ENCODE assay signal across 10 mouse cellular contexts in the genomic region with DNA sequence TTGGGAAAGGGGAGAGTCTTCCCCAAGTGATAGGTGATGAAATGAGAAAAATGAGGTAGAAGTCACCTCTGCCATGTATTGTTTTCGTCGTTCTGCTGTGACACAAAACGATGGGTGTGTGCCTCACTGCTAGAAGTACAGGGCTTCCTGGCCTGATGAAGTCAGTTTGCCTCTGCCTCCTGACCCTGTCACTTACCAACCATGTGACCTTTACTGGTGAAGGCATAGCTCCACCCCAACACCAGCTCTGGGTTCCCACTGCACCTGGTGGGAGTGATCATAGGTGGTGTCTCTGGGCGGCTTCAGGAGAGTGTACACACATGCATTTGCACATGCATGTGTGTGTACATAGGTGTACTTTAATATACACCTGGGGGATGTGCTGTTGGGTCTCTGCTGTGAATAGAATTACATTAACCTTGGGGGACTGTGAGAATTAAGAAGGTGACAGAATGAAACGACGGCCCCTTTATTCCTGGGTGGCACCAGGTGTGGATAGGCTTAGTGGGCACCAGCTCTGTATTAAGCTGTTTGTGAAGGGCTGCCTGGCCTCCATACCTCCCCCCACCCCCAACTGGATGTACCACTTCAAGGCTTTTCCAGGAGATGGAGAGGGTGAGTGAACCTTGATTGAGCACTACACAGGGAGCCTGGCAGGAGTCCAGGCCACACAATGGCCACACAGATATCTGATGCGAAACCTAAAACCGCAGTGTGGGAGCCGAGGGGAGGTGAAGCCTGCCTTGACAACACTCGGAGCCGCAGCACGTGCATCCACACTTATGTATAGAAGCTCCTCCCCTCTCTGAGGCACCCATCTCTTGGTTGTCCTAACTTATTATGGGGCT.
DNase-seq lines count a peak whose midpoint lies in the region; ATAC-seq and TF ChIP-seq lines count a peak whose summit lies in the region.
"Had no signal": no experiment of that assay in that cellular context is flagged by ENCODE, and none has a peak within 500 bp of the region (broad histone marks: within the 10 kb centered on the region; RNA-seq: fewer than 3 reads in every experiment).

No protein-coding gene starts in this region.

- TF ChIP-seq POLR2A in kidney, adult 2 months (IDR thresholded peaks at IDR 0.05; ENCODE audit: low read depth, low read length), result no peak

- peak; percentile 76 for ATAC-seq in kidney, embryonic 16.5 days (ENCODE audit: low FRiP score, low TSS enrichment)
- ATAC-seq in lung, embryonic 15.5 days (ENCODE audit: borderline replicate concordance, extremely low read depth, low FRiP score, low TSS enrichment), result peak; percentile 85

- H3K9me3 ChIP-seq in kidney, embryonic 16.5 days (ENCODE audit: low read length), result no peaks in the 10 kb centered on the region; the same call in 1 of the 2 replicates
- H3K9me3 ChIP-seq in lung, embryonic 15.5 days, result no peaks in the 10 kb centered on the region

- H3K36me3 ChIP-seq in kidney, embryonic 16.5 days (ENCODE audit: insufficient read depth, low read length), result no peaks in the 10 kb centered on the region
- no peaks in the 10 kb centered on the region for H3K36me3 ChIP-seq in kidney, adult 2 months (ENCODE audit: control insufficient read depth, insufficient read depth, low read length)
- H3K36me3 ChIP-seq in lung, embryonic 15.5 days, result no peaks in the 10 kb centered on the region

- DNase-seq in embryo, embryonic 11 days, result peak; percentile 33
- DNase-seq in embryo, embryonic 10 days (ENCODE audit: low spot score), result no peak
- DNase-seq in kidney, adult 2 months, result no peak
- peak; percentile 21 for DNase-seq in R1 (ENCODE audit: low read depth, low spot score)
- DNase-seq in urinary bladder, postnatal 36 days (ENCODE audit: low spot score in 2 of 2), result no peak
- no peak for DNase-seq in gastrocnemius, postnatal 4 days (ENCODE audit: low spot score in 2 of 2)
- DNase-seq: right cerebral cortex, postnatal 14 days; thymus, postnatal 36 days had no signal

- H3K27ac ChIP-seq in kidney, embryonic 16.5 days (ENCODE audit: low read length), result no peak overlapping the region
- no peak overlapping the region for H3K27ac ChIP-seq in kidney, adult 2 months (ENCODE audit: insufficient read depth, low read depth, low read length)
- H3K27ac ChIP-seq in lung, embryonic 15.5 days, result no peak overlapping the region

- no peak for TF ChIP-seq CTCF in kidney, adult 2 months (conservative IDR thresholded peaks at IDR 0.05; ENCODE audit: insufficient read depth, insufficient read length, low read depth, low read length)

- no peak overlapping the region for H3K9ac ChIP-seq in kidney, embryonic 16.5 days (replicated peaks; ENCODE audit: low read length)
- H3K9ac ChIP-seq in lung, embryonic 15.5 days, result no peak overlapping the region

- H3K4me1 ChIP-seq in kidney, embryonic 16.5 days (ENCODE audit: insufficient read depth, low read length), result no peaks in the 10 kb centered on the region
- H3K4me1 ChIP-seq in kidney, adult 2 months (ENCODE audit: control insufficient read depth, insufficient read depth, low read length), result no peaks in the 10 kb centered on the region
- peaks cover 15% of the 10 kb centered on the region for H3K4me1 ChIP-seq in lung, embryonic 15.5 days

- H3K4me2 ChIP-seq in kidney, embryonic 16.5 days (replicated peaks; ENCODE audit: low read depth, low read length), result no peak overlapping the region
- no peak overlapping the region for H3K4me2 ChIP-seq in lung, embryonic 15.5 days

- H3K4me3 ChIP-seq in kidney, embryonic 16.5 days (ENCODE audit: low read length), result no peak overlapping the region
- H3K4me3 ChIP-seq in kidney, adult 2 months (ENCODE audit: insufficient read depth, low read depth, low read length), result no peak overlapping the region
- H3K4me3 ChIP-seq in lung, embryonic 15.5 days, result no peak overlapping the region

- WGBS in kidney, embryonic 16.5 days, result 48% methylated on average over 12 of the region's 12 CpGs
- 53% methylated on average over 12 of the region's 12 CpGs for WGBS in kidney, adult 2 months
- 32% methylated on average over 12 of the region's 12 CpGs for WGBS in lung, embryonic 15.5 days

- H3K27me3 ChIP-seq in kidney, embryonic 16.5 days (ENCODE audit: insufficient read depth, low read length), result no peaks in the 10 kb centered on the region
- no peaks in the 10 kb centered on the region for H3K27me3 ChIP-seq in kidney, adult 2 months (replicated peaks; ENCODE audit: control insufficient read depth, insufficient read depth, low read length)
- no peaks in the 10 kb centered on the region for H3K27me3 ChIP-seq in lung, embryonic 15.5 days

Comparison
In these comparisons a context has a peak if more than half of its experiments do, and no peak if none do; other contexts are left out.
1. DNase-seq: peak in embryo, embryonic 11 days (single experiment) and R1 (single experiment); none in embryo, embryonic 10 days (single experiment), kidney, adult 2 months (single experiment), urinary bladder, postnatal 36 days (0 of 2) and gastrocnemius, postnatal 4 days (0 of 2).